Mouse (Mus musculus): ENCODE measurements around the gene Rufy4. TPM values are rescaled to one million over a fixed set of nuclear protein-coding genes. Genes with fewer than 3 reads are reported as not detected.

Gene Rufy4
- polyA plus RNA-seq, 1 experiment from 2014 or later: 0.57 TPM

GRCm38 (mm10) chr1:74160036-74160435, 34.7 kb downstream of the Rufy4 start:
- H3K27me3 ChIP-seq: no peaks in the 10 kb centered on the region
- no peaks in the 10 kb centered on the region for H3K9me3 ChIP-seq
- no peak overlapping the region for H3K9ac ChIP-seq
- no peak overlapping the region for H3K27ac ChIP-seq
- no peaks in the 10 kb centered on the region for H3K36me3 ChIP-seq
- no peak for ATAC-seq (ENCODE audit: low FRiP score)
- H3K4me1 ChIP-seq (replicated peaks): no peaks in the 10 kb centered on the region
- WGBS: 83% methylated on average over 2 of the region's 2 CpGs
- no peak overlapping the region for H3K4me3 ChIP-seq
- H3K4me2 ChIP-seq: no peak overlapping the region

DNA sequence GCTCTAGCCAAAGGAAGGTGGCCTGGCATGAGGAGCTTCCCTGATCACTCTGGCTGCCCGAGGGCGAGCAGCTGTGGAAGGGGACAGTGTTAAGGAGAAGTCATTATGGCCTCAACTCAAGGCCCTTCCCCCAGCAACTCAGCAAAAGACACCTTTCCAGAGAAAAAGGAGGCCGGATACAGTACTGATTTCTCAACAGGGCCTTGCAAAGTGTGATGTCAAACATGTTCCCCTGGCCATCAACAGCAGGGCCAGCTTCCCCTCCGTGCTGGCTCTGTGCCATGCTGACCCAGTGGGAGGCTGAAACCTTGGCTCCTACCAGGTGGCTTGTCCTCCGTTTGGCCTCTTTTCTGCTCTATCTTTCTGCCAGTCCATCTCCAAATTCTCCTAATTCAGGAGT, 41.8 kb downstream of the Rufy4 start:
- H3K9ac ChIP-seq: no peak overlapping the region
- no peaks in the 10 kb centered on the region for H3K9me3 ChIP-seq
- no peaks in the 10 kb centered on the region for H3K27me3 ChIP-seq
- WGBS: 81% methylated on average over 5 of the region's 5 CpGs
- H3K4me3 ChIP-seq: no peak overlapping the region
- H3K27ac ChIP-seq: no peak overlapping the region
- no peak for ATAC-seq (ENCODE audit: low FRiP score)
- H3K4me1 ChIP-seq (replicated peaks): no peaks in the 10 kb centered on the region
- H3K4me2 ChIP-seq: no peak overlapping the region
- no peaks in the 10 kb centered on the region for H3K36me3 ChIP-seq

DNA sequence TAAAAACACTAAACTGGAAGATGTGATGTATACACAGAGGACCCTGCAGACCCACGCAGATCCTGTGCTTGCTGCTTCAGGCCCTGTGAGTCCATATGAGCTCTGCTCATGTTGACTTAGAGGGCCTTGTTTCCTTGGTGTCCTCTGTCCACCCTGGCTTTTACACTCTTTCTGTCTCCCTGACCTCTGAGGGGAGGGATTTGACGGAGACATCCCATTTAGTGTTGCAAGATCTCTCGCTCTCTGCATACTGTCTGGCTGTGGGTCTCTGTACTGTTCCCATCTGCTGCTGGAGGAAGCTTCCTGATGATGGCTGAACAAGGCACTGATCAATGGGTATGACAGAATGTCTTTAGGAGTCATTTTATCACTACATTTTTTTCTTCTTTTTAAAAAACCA, 44.4 kb downstream of the Rufy4 start:
- Histone ChIP-seq H3K4me2 (no peak overlapping the region), H3K9ac (no peak overlapping the region), H3K27me3 (no peaks in the 10 kb centered on the region), H3K36me3 (no peaks in the 10 kb centered on the region), H3K4me1 (replicated peaks) (no peaks in the 10 kb centered on the region), H3K4me3 (no peak overlapping the region), H3K9me3 (no peaks in the 10 kb centered on the region), H3K27ac (no peak overlapping the region)
- no peak for ATAC-seq (ENCODE audit: low FRiP score)
- WGBS: 88% methylated on average over 3 of the region's 3 CpGs

DNA sequence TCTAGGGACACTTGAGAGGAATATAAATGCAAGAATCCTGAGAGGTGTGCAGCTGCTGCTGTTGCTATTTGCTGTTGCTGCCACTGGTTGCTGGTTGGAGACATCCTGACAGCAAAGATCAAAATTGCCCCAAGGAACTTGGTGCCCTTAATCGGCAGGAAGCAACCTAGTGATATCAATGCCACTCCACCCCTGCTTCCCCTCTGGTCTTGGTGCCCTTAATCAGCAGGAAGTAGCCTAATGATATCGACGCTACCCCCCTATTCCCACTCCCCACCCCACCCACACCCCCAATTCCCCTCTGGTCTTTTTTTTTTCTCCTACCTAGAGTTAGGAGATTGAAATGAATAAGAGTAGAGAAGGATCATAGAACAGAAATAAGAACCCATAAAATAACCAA, 47.4 kb downstream of the Rufy4 start:
- WGBS: 90% methylated on average over 3 of the region's 3 CpGs
- ATAC-seq (ENCODE audit: low FRiP score): no peak
- no peaks in the 10 kb centered on the region for H3K36me3 ChIP-seq

DNA sequence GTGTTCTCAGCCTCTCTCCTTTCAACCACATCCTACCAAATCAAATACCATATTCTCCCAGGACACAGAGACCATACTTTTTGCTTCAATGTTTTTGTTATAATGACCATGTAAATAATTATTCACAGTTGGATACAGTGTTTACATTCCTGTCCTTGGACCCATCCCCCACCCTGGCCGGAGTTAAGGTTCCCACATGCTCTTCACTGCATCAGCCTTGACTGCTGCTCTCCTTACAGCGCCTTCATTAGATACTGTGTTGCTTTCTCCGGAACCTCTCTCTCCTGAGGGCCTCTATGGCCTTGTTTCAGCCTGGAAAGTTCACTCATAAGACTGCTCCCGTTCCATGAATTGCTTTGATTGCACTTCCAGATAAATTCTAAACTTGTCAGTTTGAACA, 50.4 kb downstream of the Rufy4 start:
- H3K36me3 ChIP-seq: no peaks in the 10 kb centered on the region
- no peak for ATAC-seq (ENCODE audit: low FRiP score)
- no peak overlapping the region for H3K4me3 ChIP-seq
- H3K9me3 ChIP-seq: no peaks in the 10 kb centered on the region
- H3K27ac ChIP-seq: no peak overlapping the region
- H3K4me1 ChIP-seq (replicated peaks): no peaks in the 10 kb centered on the region
- H3K4me2 ChIP-seq: no peak overlapping the region
- H3K9ac ChIP-seq: no peak overlapping the region
- WGBS: 87% methylated on average over 4 of the region's 4 CpGs
- H3K27me3 ChIP-seq: no peaks in the 10 kb centered on the region

More for the DNA sequence above, 47.4 kb downstream of the Rufy4 start:
- no peak overlapping the region for H3K4me2 ChIP-seq
- H3K27me3 ChIP-seq: no peaks in the 10 kb centered on the region
- no peaks in the 10 kb centered on the region for H3K4me1 ChIP-seq (replicated peaks)
- H3K27ac ChIP-seq: no peak overlapping the region
- no peak overlapping the region for H3K4me3 ChIP-seq
- H3K9me3 ChIP-seq: no peaks in the 10 kb centered on the region
- H3K9ac ChIP-seq: no peak overlapping the region

DNA sequence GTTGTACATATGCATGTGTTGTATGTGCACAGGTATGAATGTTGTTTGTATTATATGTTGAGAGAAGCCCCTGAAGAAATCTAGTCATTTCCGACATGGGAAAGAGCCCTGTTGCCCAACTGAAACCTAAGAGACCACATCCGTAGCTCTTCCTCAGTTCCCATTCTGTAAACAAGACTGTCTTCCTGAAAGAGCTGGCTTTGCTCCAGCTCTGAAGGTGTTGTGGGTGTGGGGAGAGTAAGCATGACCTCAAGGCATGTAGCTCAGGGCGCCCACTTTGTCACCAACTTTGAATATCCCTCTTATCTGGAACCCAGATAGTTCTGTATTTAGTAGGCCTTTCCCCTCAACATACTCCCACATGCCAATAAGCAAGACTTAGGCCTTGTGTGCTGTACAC, 53.3 kb downstream of the Rufy4 start:
- H3K4me2 ChIP-seq: no peak overlapping the region
- H3K27me3 ChIP-seq: no peaks in the 10 kb centered on the region
- H3K4me3 ChIP-seq: no peak overlapping the region
- H3K9ac ChIP-seq: no peak overlapping the region
- 89% methylated on average over 3 of the region's 3 CpGs for WGBS
- H3K36me3 ChIP-seq: no peaks in the 10 kb centered on the region
- H3K27ac ChIP-seq: no peak overlapping the region
- ATAC-seq (ENCODE audit: low FRiP score): no peak
- H3K9me3 ChIP-seq: no peaks in the 10 kb centered on the region
- no peaks in the 10 kb centered on the region for H3K4me1 ChIP-seq (replicated peaks)

- 54% methylated on average over 9 of the region's 9 CpGs for WGBS
Observed at GRCm38 (mm10) chr1:74179624-74180408, 54.5 kb downstream of the Rufy4 start.

DNA sequence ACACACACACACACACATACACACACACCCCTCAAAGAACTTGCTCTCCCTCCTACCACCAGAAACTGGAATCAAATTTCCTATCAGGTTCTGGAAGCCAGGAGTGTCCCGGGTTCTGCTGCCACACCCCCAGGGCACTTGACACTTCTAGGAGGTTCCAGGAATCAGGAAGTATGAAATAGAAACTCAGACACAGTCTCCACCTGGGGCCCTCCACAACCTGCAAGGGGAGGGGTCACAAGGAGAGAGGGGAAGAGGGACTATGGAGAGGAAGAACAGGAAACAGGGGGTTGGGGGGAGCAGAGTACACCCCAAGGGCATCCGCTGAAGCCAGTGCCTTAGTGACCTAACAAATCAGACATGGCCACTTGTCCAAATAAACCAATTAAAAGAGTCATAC, 56.1 kb downstream of the Rufy4 start:
- Histone ChIP-seq H3K9ac (no peak overlapping the region), H3K36me3 (no peaks in the 10 kb centered on the region), H3K9me3 (no peaks in the 10 kb centered on the region), H3K4me3 (no peak overlapping the region), H3K4me1 (replicated peaks) (no peaks in the 10 kb centered on the region), H3K4me2 (no peak overlapping the region), H3K27ac (no peak overlapping the region), H3K27me3 (no peaks in the 10 kb centered on the region)
- ATAC-seq (ENCODE audit: low FRiP score): no peak
- 85% methylated on average over 2 of the region's 2 CpGs for WGBS

More at GRCm38 (mm10) chr1:74179624-74180408, 54.5 kb downstream of the Rufy4 start:
- Histone ChIP-seq H3K4me2 (no peak overlapping the region), H3K4me3 (no peak overlapping the region), H3K36me3 (no peaks in the 10 kb centered on the region), H3K9me3 (no peaks in the 10 kb centered on the region), H3K9ac (no peak overlapping the region), H3K4me1 (replicated peaks) (no peaks in the 10 kb centered on the region), H3K27ac (no peak overlapping the region), H3K27me3 (no peaks in the 10 kb centered on the region)
- ATAC-seq (ENCODE audit: low FRiP score): no peak

DNA sequence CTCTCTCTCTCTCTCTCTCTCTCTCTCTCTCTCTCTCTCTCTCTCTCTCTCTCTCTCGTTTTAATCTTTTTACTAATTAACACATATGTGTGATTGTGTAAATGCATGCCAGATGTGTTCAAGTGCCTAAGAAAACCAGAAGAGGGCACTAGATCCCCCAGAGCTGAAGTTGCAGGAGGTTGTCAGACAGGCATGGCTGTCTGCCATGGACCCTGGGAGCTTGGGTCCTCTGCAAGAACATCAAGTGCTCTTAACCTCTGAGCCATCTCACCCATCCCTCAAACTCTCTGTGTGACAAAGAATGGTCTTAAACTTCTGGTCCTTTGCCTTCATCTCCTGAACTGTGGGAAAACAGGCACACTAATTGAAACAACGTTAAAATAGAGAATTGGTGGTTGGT, 57.7 kb downstream of the Rufy4 start:
- H3K4me3 ChIP-seq: no peak overlapping the region
- no peaks in the 10 kb centered on the region for H3K36me3 ChIP-seq
- H3K4me2 ChIP-seq: no peak overlapping the region
- no peak overlapping the region for H3K9ac ChIP-seq
- no peaks in the 10 kb centered on the region for H3K4me1 ChIP-seq (replicated peaks)
- no peak for ATAC-seq (ENCODE audit: low FRiP score)
- H3K27ac ChIP-seq: no peak overlapping the region
- H3K9me3 ChIP-seq: no peaks in the 10 kb centered on the region
- 72% methylated on average over 2 of the region's 2 CpGs for WGBS
- H3K27me3 ChIP-seq: no peaks in the 10 kb centered on the region

DNA sequence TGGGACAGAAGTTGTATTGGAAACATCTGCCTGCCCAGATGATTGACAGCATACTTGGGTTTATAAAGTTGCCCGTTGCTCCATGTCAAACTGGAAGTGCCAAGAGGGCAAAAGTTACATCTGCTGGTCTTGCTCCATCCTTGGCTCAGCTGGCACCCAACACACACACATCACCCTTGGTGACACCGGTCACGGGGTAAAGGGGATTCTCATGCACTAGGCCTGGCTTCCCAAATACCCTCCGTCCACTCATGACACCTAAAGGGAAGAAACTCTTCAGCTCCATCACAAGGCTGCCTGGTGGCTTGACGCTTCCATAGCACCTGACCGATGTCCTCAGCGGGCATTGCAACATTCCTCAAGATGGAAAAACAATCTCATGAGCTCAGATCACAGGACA, 65.1 kb downstream of the Rufy4 start:
- no peak overlapping the region for H3K4me3 ChIP-seq
- no peak for ATAC-seq (ENCODE audit: low FRiP score)
- no peak overlapping the region for H3K9ac ChIP-seq
- H3K4me2 ChIP-seq: no peak overlapping the region
- H3K36me3 ChIP-seq: no peaks in the 10 kb centered on the region
- H3K27ac ChIP-seq: no peak overlapping the region
- no peaks in the 10 kb centered on the region for H3K27me3 ChIP-seq
- WGBS: 92% methylated on average over 7 of the region's 7 CpGs
- no peaks in the 10 kb centered on the region for H3K9me3 ChIP-seq
- H3K4me1 ChIP-seq (replicated peaks): no peaks in the 10 kb centered on the region

DNA sequence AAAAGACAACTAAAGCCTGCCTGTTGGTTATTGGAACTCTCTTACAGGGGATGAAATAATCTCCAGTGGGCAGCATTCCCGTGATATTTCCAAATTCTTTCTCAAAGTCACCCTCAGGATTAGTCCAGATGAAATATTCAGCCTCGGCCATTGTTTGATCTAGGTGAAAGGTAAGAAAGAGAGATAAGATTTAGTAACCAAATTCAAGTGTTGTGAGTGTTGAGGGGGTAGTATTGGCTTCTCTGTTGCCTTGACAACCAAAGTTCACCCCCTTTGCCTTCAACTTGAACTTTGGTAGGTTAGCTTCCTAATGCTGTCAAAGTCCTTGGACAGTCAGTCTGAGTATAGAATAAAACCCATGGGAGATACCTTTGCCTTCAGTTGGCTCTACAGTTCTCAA, 67.4 kb downstream of the Rufy4 start:
- ATAC-seq (ENCODE audit: low FRiP score): no peak
- H3K9me3 ChIP-seq: no peaks in the 10 kb centered on the region
- no peak overlapping the region for H3K4me3 ChIP-seq
- H3K36me3 ChIP-seq: no peaks in the 10 kb centered on the region
- WGBS: 84% methylated on average over 2 of the region's 2 CpGs
- no peaks in the 10 kb centered on the region for H3K4me1 ChIP-seq (replicated peaks)
- no peak overlapping the region for H3K27ac ChIP-seq
- no peaks in the 10 kb centered on the region for H3K27me3 ChIP-seq
- no peak overlapping the region for H3K4me2 ChIP-seq
- H3K9ac ChIP-seq: no peak overlapping the region

GRCm38 (mm10) chr1:74194445-74194844, 69.1 kb downstream of the Rufy4 start, which contains the start of gene Cxcr1:
TSS of gene Cxcr1 (minus strand) at chr1:74194631.
- no peaks in the 10 kb centered on the region for H3K36me3 ChIP-seq
- H3K27ac ChIP-seq: no peak within 1 kb of the TSS
- H3K27me3 ChIP-seq: no peaks in the 10 kb centered on the region
- no peak for ATAC-seq (ENCODE audit: low FRiP score)
- no peak within 1 kb of the TSS for H3K4me2 ChIP-seq
- no peaks in the 10 kb centered on the region for H3K9me3 ChIP-seq
- 79% methylated on average over 8 of the region's 8 CpGs for WGBS
- H3K9ac ChIP-seq: no peak within 1 kb of the TSS
- H3K4me3 ChIP-seq: no peak within 1 kb of the TSS
- H3K4me1 ChIP-seq (replicated peaks): no peaks in the 10 kb centered on the region; the same call in 1 of the 2 replicates

DNA sequence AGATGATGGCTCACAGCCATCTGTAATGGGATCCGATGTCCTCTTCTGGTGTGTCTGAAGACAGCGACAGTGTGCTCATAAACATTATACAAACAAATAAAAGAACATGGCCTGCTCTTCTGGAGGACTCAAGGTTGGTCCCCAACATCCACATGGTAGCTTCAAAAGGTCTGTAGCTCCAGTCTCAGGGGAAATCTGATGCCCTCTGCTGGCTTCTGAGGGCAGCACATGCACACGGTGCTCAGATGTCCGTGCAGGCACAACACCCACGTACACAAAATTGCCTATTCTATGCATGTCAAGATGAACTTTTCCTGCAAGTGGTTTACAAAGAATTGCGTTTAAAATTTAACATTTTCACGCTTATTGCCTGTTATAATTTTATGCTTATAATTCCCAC, 70.6 kb downstream of the Rufy4 start:
- no peaks in the 10 kb centered on the region for H3K9me3 ChIP-seq
- H3K27ac ChIP-seq: no peak overlapping the region
- 48% methylated on average over 7 of the region's 7 CpGs for WGBS
- no peaks in the 10 kb centered on the region for H3K36me3 ChIP-seq
- H3K27me3 ChIP-seq: no peaks in the 10 kb centered on the region
- ATAC-seq (ENCODE audit: low FRiP score): no peak
- no peak overlapping the region for H3K9ac ChIP-seq
- no peaks in the 10 kb centered on the region; the same call in 1 of the 2 replicates for H3K4me1 ChIP-seq (replicated peaks)
- H3K4me2 ChIP-seq: no peak overlapping the region
- no peak overlapping the region for H3K4me3 ChIP-seq

Data from hindbrain, embryonic 13.5 days (tissue).